Mouse (Mus musculus) stomach, embryonic 16.5 days (tissue): ENCODE measurements around the gene Zfp239. TPM values are rescaled to one million over a fixed set of nuclear protein-coding genes. Genes with fewer than 3 reads are reported as not detected.

Experiments used
- ATAC-seq: fragments of 200-750 bp; cut with Nextera tagmentation; 2 replicates; pipeline ENCODE4 v1.8.0; 2017; ENCODE audit warnings: moderate number of reproducible peaks, moderate TSS enrichment; ENCODE audit not compliant: insufficient read depth, low FRiP score
- H3K27ac ChIP-seq: fragments of 300-500 bp; sonication (generic); 2 replicates; pipeline ENCODE4 v1.5.1; 2014; ENCODE audit warnings: low read length
- H3K27me3 ChIP-seq: fragments of 300-500 bp; sonication (generic); 2 replicates; pipeline ENCODE4 v1.6.1; 2014; ENCODE audit warnings: low read length, control low read depth, mixed read lengths; ENCODE audit not compliant: control insufficient read depth, insufficient read depth
- H3K36me3 ChIP-seq: fragments of 300-500 bp; sonication (generic); 2 replicates; pipeline ENCODE4 v1.6.1; 2014; ENCODE audit warnings: low read length; ENCODE audit not compliant: control insufficient read depth, insufficient read depth
- H3K4me1 ChIP-seq: fragments of 300-500 bp; sonication (generic); 2 replicates; pipeline ENCODE4 v1.6.1; 2014; ENCODE audit warnings: low read length, control low read depth, mixed read lengths; ENCODE audit not compliant: control insufficient read depth, insufficient read depth
- H3K4me2 ChIP-seq: fragments of 300-500 bp; sonication (generic); 2 replicates; pipeline ENCODE4 v1.6.1; 2014; ENCODE audit warnings: low read depth, low read length, mixed read lengths
- H3K4me3 ChIP-seq: fragments of 300-500 bp; sonication (generic); replicated peaks from 2 replicates; pipeline ENCODE4 v1.5.1; 2014; ENCODE audit warnings: mild to moderate bottlenecking, low read length
- H3K9ac ChIP-seq: fragments of 300-500 bp; sonication (generic); 2 replicates; pipeline ENCODE4 v1.6.1; 2014; ENCODE audit warnings: low read length
- H3K9me3 ChIP-seq: fragments of 300-500 bp; sonication (generic); replicated peaks from 2 replicates; pipeline ENCODE4 v1.6.1; 2016; ENCODE audit warnings: low read length, control low read depth; ENCODE audit not compliant: control insufficient read depth
- WGBS: fragments of 180-500 bp; shearing (Covaris S2); extraction: QIAGEN DNeasy Blood & Tissue Kit; methylation state at CpG from one replicate; pipeline ENCODE4 v1.1.7; 2014; 5-methylcytosine and 5-hydroxymethylcytosine counted together
- polyA plus RNA-seq: library from polyadenylated mRNA; unstranded; fragments of >200 nt; fragmentation: Nextera tagmentation; extraction: Ambion mirVana; gene quantifications from 2 replicates; pipeline ENCODE4 v1.2.1, GENCODE M21; 2015

Zfp239 gene
- polyA plus RNA-seq, 1 experiment from 2014 or later, result 6.0 TPM

DNA sequence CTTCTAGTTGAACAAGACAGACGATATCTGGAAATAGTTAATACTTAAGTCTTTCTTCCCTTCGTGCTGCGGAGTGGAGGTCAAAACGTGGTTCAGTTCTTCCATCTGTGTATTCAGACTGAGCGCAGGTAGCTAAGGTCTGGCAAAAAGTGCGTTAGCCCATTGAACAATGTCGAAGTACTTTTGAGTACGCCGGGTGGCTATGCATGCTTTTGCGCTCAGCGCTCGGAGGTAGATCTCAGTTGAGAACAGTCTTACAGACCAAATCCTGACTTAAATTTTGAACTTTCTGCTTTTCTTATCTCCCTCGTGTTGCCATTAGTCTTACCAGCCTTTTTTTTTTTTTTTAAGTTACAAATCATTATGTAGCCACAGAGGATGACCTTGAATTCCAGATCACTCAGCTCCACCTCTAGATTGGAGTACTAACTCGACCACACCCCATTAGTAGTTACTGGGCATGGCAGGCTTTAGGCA is 46.6 kb downstream of the Zfp239 start:
- Histone ChIP-seq H3K9ac (peak overlapping the region; percentile 100), H3K9me3 (no peaks in the 10 kb centered on the region), H3K4me1 (peaks cover 21% of the 10 kb centered on the region), H3K4me3 (peak overlapping the region; percentile 100), H3K36me3 (no peaks in the 10 kb centered on the region), H3K27ac (peak overlapping the region; percentile 100), H3K4me2 (peak overlapping the region; percentile 69), H3K27me3 (no peaks in the 10 kb centered on the region)
- WGBS, result 2% methylated on average over 14 of the region's 14 CpGs
- no peak for ATAC-seq

DNA sequence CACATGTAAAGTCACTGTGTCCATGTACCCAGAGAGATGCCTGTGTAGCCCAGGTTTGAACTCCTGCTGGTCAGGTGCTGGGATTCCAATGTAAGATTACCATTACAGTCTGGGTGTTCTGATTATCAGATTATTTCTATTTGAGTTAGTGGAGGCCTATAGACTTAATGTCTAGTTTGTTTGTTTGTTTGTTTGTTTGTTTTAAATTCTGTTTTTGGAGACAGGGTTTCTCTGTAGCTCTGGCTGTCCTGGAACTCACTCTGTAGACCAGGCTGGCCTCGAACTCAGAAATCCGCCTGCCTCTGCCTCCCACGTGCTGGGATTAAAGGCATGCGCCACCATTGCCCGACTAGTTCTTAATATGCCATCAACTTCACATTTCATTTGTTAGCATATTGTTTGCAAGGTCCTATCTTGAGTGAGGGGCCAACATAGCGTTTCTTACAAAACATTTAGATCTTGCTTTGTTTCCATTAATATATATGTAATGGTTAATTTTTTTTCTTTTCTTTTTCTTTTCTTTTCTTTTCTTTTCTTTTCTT is 48.3 kb downstream of the Zfp239 start:
- Histone ChIP-seq H3K9me3 (no peaks in the 10 kb centered on the region), H3K36me3 (no peaks in the 10 kb centered on the region), H3K27ac (no peak overlapping the region), H3K4me1 (peaks cover 29% of the 10 kb centered on the region), H3K27me3 (no peaks in the 10 kb centered on the region), H3K4me3 (no peak overlapping the region), H3K9ac (no peak overlapping the region), H3K4me2 (no peak overlapping the region)
- WGBS, result 77% methylated on average over 6 of the region's 6 CpGs
- ATAC-seq, result no peak

DNA sequence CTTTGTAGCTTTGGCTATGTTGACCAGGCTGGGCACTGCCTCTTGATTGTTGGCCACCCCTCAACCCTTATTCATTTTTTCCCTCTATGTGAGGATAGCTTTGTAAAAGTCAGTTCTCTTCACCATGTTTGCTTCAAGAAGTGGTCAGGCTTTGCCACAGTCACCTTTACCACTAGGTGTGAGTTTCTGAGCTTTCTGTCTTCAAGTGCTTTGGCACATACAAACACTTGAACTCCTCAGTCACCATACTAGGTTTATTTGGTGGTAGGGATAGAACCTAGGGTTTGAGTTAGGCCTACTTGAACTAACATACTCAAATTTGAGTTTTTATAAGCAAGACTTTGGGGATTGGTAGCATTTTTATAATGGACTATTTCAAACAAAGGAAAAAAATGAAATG is 52.6 kb downstream of the Zfp239 start:
- peaks cover 36% of the 10 kb centered on the region for H3K4me1 ChIP-seq

DNA sequence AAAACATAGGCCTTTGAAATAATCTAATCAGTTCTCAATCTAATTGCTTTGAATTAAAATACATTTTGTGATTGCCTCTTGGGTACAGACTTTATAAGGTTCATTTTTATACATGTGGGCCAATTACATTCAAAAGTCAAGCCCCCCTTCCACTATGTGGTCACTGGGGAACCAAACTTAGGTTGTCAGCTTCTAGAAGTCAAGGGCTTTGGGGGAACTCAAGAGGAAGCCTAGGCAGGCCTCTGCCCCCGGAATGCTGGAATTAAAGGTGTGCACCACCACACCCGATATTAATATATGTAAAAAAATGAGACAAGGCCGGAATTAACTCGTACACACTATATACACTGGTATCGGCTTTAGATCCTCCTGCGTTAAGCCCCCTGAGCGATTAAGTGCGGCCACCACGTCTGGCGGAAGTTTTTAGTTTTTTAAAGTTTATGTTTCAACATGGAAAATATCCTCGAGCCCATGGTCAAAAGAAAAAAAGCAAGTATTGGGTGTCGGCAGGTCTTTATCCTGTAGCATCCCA is 54.4 kb downstream of the Zfp239 start:
- H3K36me3 ChIP-seq, result 0 out of 2 replicates have a peak, but pooled peaks cover 3% of the 10 kb centered on the region
- H3K9me3 ChIP-seq, result no peaks in the 10 kb centered on the region
- WGBS, result 2% methylated on average over 12 of the region's 12 CpGs
- H3K4me3 ChIP-seq, result peak overlapping the region; percentile 83
- no peak for ATAC-seq
- H3K4me2 ChIP-seq, result peak overlapping the region; percentile 92
- peak overlapping the region; percentile 99 for H3K27ac ChIP-seq
- peak overlapping the region; percentile 90 for H3K9ac ChIP-seq
- H3K4me1 ChIP-seq, result peaks cover 32% of the 10 kb centered on the region
- no peaks in the 10 kb centered on the region for H3K27me3 ChIP-seq

More for the DNA sequence above, 52.6 kb downstream of the Zfp239 start:
- no peak for ATAC-seq
- no peaks in the 10 kb centered on the region for H3K27me3 ChIP-seq
- H3K9ac ChIP-seq, result no peak overlapping the region
- no peak overlapping the region for H3K4me2 ChIP-seq
- H3K4me3 ChIP-seq, result no peak overlapping the region
- no peaks in the 10 kb centered on the region for H3K9me3 ChIP-seq
- no peak overlapping the region for H3K27ac ChIP-seq
- 0 out of 2 replicates have a peak, but pooled peaks cover 3% of the 10 kb centered on the region for H3K36me3 ChIP-seq

DNA sequence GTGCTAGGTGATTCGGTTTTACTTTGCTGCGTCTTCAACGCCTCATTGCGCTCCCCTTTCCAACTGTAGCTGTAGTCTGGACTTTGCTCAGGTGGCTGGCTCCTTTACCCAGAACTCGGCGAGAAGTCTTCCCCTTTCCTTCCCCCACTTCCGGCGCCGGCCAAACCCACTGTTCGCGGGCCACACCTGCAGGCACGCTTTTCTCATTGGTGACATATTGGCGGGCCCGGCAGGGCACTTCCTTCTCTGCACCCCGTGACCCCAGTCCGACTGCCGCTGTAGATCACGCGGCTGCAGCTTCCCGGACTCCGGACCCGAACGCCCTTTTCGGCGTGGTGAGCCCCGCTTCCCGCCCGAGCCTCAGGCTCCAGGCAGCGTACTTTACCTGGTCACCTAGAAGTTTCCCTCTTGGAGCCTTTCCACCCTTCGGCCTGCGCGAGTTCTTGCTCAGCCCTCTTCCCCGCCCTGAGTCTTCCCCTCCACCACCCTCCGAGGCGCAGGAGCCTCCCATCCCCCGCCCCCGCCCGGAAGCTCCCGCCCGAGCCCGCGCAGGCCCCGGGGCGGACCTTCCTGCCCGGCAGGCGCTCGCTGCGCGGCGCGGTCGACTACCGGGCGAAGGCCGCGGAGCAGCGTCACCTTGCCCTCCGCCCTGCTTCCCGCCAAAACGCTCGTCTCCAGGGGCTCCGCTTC is 55.0 kb downstream of the Zfp239 start:
- no peaks in the 10 kb centered on the region for H3K27me3 ChIP-seq
- H3K4me2 ChIP-seq, result peak overlapping the region; percentile 92
- peaks cover 5% of the 10 kb centered on the region; the same call in 1 of the 2 replicates for H3K36me3 ChIP-seq
- peak overlapping the region; percentile 99 for H3K27ac ChIP-seq
- H3K4me3 ChIP-seq, result peak overlapping the region; percentile 83
- WGBS, result under 1% methylated on average over 62 of the region's 62 CpGs
- peak; percentile 95 for ATAC-seq
- H3K9ac ChIP-seq, result peak overlapping the region; percentile 90
- no peaks in the 10 kb centered on the region for H3K9me3 ChIP-seq
- H3K4me1 ChIP-seq, result peaks cover 32% of the 10 kb centered on the region

DNA sequence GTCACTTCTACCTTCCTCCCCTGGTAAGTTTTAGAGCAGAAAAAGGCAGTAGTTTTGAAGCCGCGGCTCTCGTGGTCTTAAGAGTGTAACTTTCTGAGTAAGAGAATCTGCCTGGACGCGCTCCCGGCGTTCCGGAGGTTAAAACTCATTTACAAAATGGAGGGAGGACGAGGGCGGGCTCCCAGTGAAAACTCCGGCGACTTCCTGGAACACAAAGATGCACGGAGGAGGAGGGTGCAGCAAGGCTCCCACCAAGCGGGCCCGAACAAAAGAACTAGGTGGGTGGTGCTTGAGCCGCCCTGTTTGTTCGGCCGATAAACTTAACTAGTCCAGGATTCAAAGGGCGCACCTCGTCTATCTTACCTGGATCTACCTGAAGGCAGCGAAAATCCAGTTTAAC is 55.7 kb downstream of the Zfp239 start:
- H3K9ac ChIP-seq, result peak overlapping the region; percentile 90
- peaks cover 8% of the 10 kb centered on the region; the same call in 1 of the 2 replicates for H3K36me3 ChIP-seq
- H3K4me3 ChIP-seq, result peak overlapping the region; percentile 83
- under 1% methylated on average over 21 of the region's 21 CpGs for WGBS
- peak overlapping the region; percentile 92 for H3K4me2 ChIP-seq
- H3K4me1 ChIP-seq, result peaks cover 32% of the 10 kb centered on the region
- H3K27ac ChIP-seq, result peak overlapping the region; percentile 99
- H3K9me3 ChIP-seq, result no peaks in the 10 kb centered on the region
- peak; percentile 79 for ATAC-seq
- no peaks in the 10 kb centered on the region for H3K27me3 ChIP-seq

DNA sequence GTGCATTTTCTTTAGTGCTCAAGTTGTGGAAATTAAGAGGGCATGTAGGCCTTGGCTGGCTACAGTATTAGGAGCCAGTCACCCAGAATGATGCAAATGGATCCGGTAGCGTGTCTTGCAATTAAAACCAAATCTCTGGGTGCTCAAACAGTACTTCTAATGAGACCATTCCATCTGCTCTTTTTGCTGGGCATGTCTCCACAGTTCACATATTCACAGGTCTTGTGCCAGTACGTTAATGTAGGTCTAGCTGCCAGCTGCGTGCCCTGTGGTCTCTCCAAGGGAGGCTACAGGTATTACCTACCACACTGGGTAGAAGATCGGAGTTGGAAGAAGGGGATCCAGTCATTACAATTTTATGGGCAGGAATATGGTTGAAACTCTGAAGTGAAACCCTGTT is 56.1 kb downstream of the Zfp239 start:
- Histone ChIP-seq H3K36me3 (peaks cover 8% of the 10 kb centered on the region; the same call in 1 of the 2 replicates), H3K4me2 (peak overlapping the region; percentile 92), H3K4me3 (peak overlapping the region; percentile 83), H3K9me3 (no peaks in the 10 kb centered on the region), H3K27me3 (no peaks in the 10 kb centered on the region), H3K27ac (peak overlapping the region; percentile 99), H3K4me1 (peaks cover 32% of the 10 kb centered on the region), H3K9ac (peak overlapping the region; percentile 90)
- ATAC-seq, result no peak
- 14% methylated on average over 5 of the region's 5 CpGs for WGBS

DNA sequence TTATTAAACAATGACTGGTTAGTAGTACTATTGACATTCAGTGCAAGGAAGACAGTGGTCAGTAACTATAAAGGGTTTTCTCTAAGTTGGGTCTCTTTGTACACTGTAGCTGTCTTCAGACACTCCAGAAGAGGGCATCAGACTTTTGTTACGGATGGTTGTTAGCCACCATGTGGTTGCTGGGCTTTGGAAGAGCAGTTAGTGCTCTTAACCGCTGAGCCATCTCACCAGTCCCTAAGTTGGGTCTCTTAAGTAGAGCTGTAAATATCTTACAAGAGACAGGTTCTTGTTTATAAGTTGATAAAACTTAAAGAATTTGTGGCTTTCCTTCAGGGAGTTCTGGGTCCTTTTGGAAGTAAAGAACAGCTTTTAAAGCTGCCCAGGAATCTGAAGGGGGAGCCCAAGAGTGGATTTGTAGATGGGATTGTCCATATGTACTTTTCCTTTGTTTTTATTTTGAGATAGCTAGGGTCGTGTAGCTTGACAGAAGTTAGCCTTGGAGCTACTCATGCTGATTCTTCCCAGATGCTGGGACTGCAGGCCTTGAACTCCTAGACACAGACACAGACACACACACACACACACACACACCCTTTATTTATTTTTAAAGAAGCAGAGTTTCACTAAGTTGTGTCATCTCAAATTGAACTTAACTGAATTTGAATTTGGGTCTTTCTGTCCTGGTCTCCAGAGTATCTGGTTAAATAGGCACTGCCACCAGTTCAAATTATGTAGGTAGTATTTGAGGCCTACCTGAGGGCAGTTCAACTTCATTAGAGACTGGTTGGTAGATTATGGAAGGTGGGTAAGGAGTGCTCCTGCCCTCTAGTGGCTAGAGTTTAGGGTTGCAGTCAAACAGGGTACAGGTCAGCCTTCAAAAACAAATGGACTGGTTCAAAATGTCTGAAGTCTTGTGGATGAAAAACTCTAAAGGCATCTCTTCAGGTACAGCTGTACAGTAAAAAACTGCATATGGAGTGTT is 59.0 kb downstream of the Zfp239 start:
- peaks cover 14% of the 10 kb centered on the region for H3K36me3 ChIP-seq

More for the DNA sequence above, 59.0 kb downstream of the Zfp239 start:
- no peak overlapping the region for H3K9ac ChIP-seq
- H3K4me3 ChIP-seq, result no peak overlapping the region
- ATAC-seq, result no peak
- H3K4me1 ChIP-seq, result peaks cover 17% of the 10 kb centered on the region
- no peak overlapping the region for H3K27ac ChIP-seq
- 38% methylated on average over 3 of the region's 3 CpGs for WGBS
- H3K9me3 ChIP-seq, result no peaks in the 10 kb centered on the region
- no peaks in the 10 kb centered on the region for H3K27me3 ChIP-seq
- no peak overlapping the region for H3K4me2 ChIP-seq
